Mouse (Mus musculus) kidney, adult 2 months (tissue): ENCODE measurements around the gene Scn5a. TPM values are rescaled to one million over a fixed set of nuclear protein-coding genes. Genes with fewer than 3 reads are reported as not detected.
A peak's percentile ranks its signal among the peaks of the same experiment; 100 is the strongest.

Source experiments
- DNase-seq: peaks from one replicate; pipeline ENCODE4 v3.0.0; 2021
- H3K27ac ChIP-seq: fragments of 200-500 bp; 2 replicates; pipeline ENCODE4 v1.5.1; 2012; ENCODE audit warnings: low read depth, low read length, control low read depth, inconsistent platforms; ENCODE audit not compliant: insufficient read depth
- H3K27me3 ChIP-seq: fragments of 200-500 bp; replicated peaks from 2 replicates; pipeline ENCODE4 v1.6.1; 2012; ENCODE audit warnings: mild to moderate bottlenecking, moderate library complexity, low read length, inconsistent platforms; ENCODE audit not compliant: control insufficient read depth, insufficient read depth
- H3K36me3 ChIP-seq: fragments of 200-500 bp; 2 replicates; pipeline ENCODE4 v1.6.1; 2012; ENCODE audit warnings: mild to moderate bottlenecking, moderate library complexity, low read length, inconsistent platforms; ENCODE audit not compliant: control insufficient read depth, insufficient read depth
- H3K4me1 ChIP-seq: fragments of 200-500 bp; 2 replicates; pipeline ENCODE4 v1.6.1; 2011; ENCODE audit warnings: low read length; ENCODE audit not compliant: control insufficient read depth, insufficient read depth
- H3K4me3 ChIP-seq: fragments of 200-500 bp; 2 replicates; pipeline ENCODE4 v1.5.1; 2011; ENCODE audit warnings: mild to moderate bottlenecking, low read depth, low read length, control low read depth; ENCODE audit not compliant: insufficient read depth
- CTCF ChIP-seq: fragments of 200-500 bp; conservative IDR thresholded peaks from 2 replicates; pipeline ENCODE4 v1.5.1; 2011; ENCODE audit warnings: low read depth, mild to moderate bottlenecking, control low read depth, low read length, moderate library complexity, mixed read lengths; ENCODE audit not compliant: insufficient read depth, insufficient read length
- POLR2A ChIP-seq: fragments of 200-500 bp; IDR thresholded peaks from one replicate; pipeline ENCODE4 v1.6.1; 2011; ENCODE audit warnings: low read depth, low read length, control low read depth
- WGBS: fragments of 180-500 bp; shearing (Covaris S2); methylation state at CpG from one replicate; pipeline ENCODE4 v1.1.7; 2018; 5-methylcytosine and 5-hydroxymethylcytosine counted together
- polyA plus RNA-seq: library from polyadenylated mRNA; depleted of rRNA; stranded (reverse); fragments of >200 nt; gene quantifications from 2 replicates; pipeline ENCODE4 v1.2.3, GENCODE M21; 2012

Gene Scn5a
- polyA plus RNA-seq, 1 experiment: 0.72 TPM

- no peaks in the 10 kb centered on the region for H3K36me3 ChIP-seq
- H3K27me3 ChIP-seq: no peaks in the 10 kb centered on the region
- no peak overlapping the region for H3K27ac ChIP-seq
- TF ChIP-seq POLR2A (no peak), CTCF (no peak)
- WGBS: 61% methylated on average over 11 of the region's 11 CpGs
- H3K4me3 ChIP-seq: no peak overlapping the region
- no peaks in the 10 kb centered on the region for H3K4me1 ChIP-seq
- no peak for DNase-seq
Measured at GRCm38 (mm10) chr9:119504981-119505658, 73.7 kb downstream of the Scn5a start.

GRCm38 (mm10) chr9:119503613-119504012 lies 75.2 kb downstream of the Scn5a start:
- Histone ChIP-seq H3K27me3 (no peaks in the 10 kb centered on the region), H3K4me1 (no peaks in the 10 kb centered on the region), H3K27ac (no peak overlapping the region), H3K36me3 (no peaks in the 10 kb centered on the region), H3K4me3 (no peak overlapping the region)
- no peak for DNase-seq
- TF ChIP-seq POLR2A: no peak
- no peak for TF ChIP-seq CTCF
- 95% methylated on average over 9 of the region's 9 CpGs for WGBS

DNA sequence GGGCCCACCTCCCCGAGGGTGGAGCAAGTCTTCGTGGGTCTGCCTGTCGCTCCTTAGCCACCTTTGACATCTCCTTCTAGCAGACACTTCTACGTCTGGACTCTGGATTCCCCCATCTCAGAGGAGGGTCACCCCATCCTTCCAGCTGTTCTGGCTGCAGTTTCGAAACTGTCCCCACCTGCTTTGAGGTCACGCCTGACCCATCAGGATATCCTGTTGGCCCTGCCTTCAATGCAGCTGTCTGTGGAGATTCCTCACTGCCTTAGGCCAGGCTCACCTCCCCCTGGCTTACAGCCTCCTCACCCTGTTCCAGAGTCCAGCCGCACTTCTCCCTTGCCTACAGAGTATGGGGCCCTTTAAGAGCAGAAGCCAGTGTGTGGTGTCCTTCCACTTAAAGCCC lies 79.9 kb downstream of the Scn5a start:
- Histone ChIP-seq H3K4me3 (no peak overlapping the region), H3K4me1 (no peaks in the 10 kb centered on the region), H3K36me3 (no peaks in the 10 kb centered on the region), H3K27me3 (no peaks in the 10 kb centered on the region), H3K27ac (no peak overlapping the region)
- WGBS: 57% methylated on average over 7 of the region's 7 CpGs
- TF ChIP-seq POLR2A (no peak), CTCF (no peak)
- no peak for DNase-seq

GRCm38 (mm10) chr9:119498247-119498607 lies 80.6 kb downstream of the Scn5a start:
- WGBS: 85% methylated on average over 9 of the region's 9 CpGs
- Histone ChIP-seq H3K27ac (no peak overlapping the region), H3K4me3 (no peak overlapping the region), H3K27me3 (no peaks in the 10 kb centered on the region), H3K36me3 (no peaks in the 10 kb centered on the region), H3K4me1 (no peaks in the 10 kb centered on the region)
- DNase-seq: no peak
- TF ChIP-seq CTCF (no peak), POLR2A (no peak)

GRCm38 (mm10) chr9:119497546-119498246 lies 81.1 kb downstream of the Scn5a start:
- WGBS: 75% methylated on average over 15 of the region's 15 CpGs
- TF ChIP-seq POLR2A (no peak), CTCF (no peak)
- Histone ChIP-seq H3K4me1 (no peaks in the 10 kb centered on the region), H3K4me3 (no peak overlapping the region), H3K27ac (no peak overlapping the region), H3K36me3 (no peaks in the 10 kb centered on the region), H3K27me3 (no peaks in the 10 kb centered on the region)
- peak; percentile 37 for DNase-seq

GRCm38 (mm10) chr9:119496960-119497359 lies 81.9 kb downstream of the Scn5a start:
- H3K27me3 ChIP-seq: no peaks in the 10 kb centered on the region
- TF ChIP-seq POLR2A (no peak), CTCF (no peak)
- H3K27ac ChIP-seq: no peak overlapping the region
- WGBS: 66% methylated on average over 5 of the region's 5 CpGs
- H3K36me3 ChIP-seq: no peaks in the 10 kb centered on the region
- DNase-seq: no peak
- no peaks in the 10 kb centered on the region for H3K4me1 ChIP-seq
- no peak overlapping the region for H3K4me3 ChIP-seq

GRCm38 (mm10) chr9:119496354-119496753 lies 82.5 kb downstream of the Scn5a start:
- DNase-seq: no peak
- WGBS: 88% methylated on average over 9 of the region's 9 CpGs
- Histone ChIP-seq H3K27me3 (no peaks in the 10 kb centered on the region), H3K4me3 (no peak overlapping the region), H3K36me3 (no peaks in the 10 kb centered on the region), H3K27ac (no peak overlapping the region), H3K4me1 (no peaks in the 10 kb centered on the region)
- no peak for TF ChIP-seq CTCF
- TF ChIP-seq POLR2A: no peak

DNA sequence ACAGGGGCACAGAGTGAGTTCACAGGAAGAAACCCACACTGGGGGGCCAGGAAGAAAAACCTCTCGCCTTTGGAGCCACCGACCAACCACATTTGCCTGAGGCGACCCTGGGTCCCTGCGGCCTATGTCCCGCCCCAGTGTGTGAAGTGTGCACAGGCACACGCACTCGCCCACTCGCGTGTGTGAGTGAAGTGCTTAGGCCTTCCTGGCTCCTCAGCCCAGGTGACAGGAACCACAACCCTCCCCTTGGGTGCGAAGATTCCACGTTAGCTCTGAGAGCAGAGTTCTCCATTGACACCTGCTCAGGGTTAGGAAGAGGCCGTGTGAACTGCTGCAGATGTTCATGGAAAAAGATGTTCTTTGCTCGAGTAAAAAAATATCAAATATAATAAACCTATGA lies 93.9 kb downstream of the Scn5a start:
- H3K27me3 ChIP-seq: no peaks in the 10 kb centered on the region
- no peak for TF ChIP-seq CTCF
- TF ChIP-seq POLR2A: no peak
- no peak overlapping the region for H3K4me3 ChIP-seq
- no peak for DNase-seq
- no peak overlapping the region for H3K27ac ChIP-seq
- H3K4me1 ChIP-seq: no peaks in the 10 kb centered on the region
- WGBS: 94% methylated on average over 13 of the region's 13 CpGs
- H3K36me3 ChIP-seq: no peaks in the 10 kb centered on the region
